Mouse (Mus musculus): ENCODE data around the gene Ctnna3. TPM values are rescaled to one million over a fixed set of nuclear protein-coding genes. Genes with fewer than 3 reads are reported as not detected.

The Ctnna3 gene
- polyA plus RNA-seq, 1 experiment = 1.2 TPM

DNA sequence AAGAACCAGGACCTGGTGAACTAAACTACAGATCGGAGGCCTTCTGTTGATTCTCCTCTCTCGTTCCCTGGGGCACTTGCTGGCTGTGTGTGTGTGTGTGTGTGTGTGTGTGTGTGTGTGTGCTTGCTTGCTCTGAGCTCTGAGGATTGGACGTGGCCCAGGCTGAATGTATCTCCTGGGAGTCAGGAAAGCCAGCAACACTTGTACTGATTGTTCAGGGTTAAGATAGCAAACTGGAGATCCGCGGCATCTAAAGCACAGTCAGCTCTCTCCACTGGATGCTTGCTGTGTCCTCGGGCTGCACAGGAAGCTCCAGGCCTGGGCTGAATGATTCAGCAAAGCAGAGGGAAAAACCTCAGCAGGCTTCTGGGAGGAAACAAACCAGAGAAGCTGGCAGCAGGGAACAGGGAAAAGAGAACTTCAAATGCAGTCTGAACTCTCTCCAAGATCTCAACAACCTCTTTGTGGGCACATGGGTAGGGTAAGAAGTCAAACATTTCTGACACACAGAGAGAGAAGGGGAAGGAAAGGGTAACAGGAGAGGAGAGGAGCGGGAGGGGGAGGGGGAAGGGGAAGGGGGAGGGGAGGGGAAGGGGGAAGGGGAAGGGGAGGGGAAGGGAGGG is 524.5 kb downstream of the Ctnna3 start:
- H3K27ac ChIP-seq (ENCODE audit: control insufficient read depth, insufficient read depth, low read depth, low read length, poor library complexity) = no peak overlapping the region
- no peaks in the 10 kb centered on the region for H3K4me1 ChIP-seq (ENCODE audit: control insufficient read depth, insufficient read depth, low read length)
- no peak overlapping the region for H3K4me3 ChIP-seq (replicated peaks; ENCODE audit: control insufficient read depth, low read depth, low read length)
- WGBS = 27% methylated on average over 6 of the region's 7 CpGs
- no peak for TF ChIP-seq POLR2A (IDR thresholded peaks at IDR 0.05; ENCODE audit: borderline replicate concordance, control insufficient read depth, low read depth, low read length)
- TF ChIP-seq CTCF (IDR thresholded peaks at IDR 0.05; ENCODE audit: control insufficient read depth, insufficient read depth, low read length) = no peak

DNA sequence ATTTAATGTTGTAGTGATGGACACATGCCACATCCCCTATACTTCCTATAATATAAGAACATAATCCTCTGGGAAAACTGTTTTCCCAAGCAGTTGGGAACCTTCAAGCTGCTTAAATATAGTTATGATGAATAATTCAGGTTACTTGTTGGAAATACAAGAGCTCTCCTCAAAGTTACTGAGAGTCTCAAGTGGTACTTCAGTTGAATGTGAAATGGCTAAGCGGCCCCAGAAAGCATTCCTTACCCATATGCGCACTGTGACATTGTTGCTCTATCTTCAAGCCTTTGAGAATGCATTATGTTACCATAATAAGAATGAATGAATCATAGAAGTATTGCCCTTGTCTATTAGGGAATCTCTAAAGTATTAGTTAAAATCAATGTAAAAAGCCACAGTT is 542.4 kb downstream of the Ctnna3 start:
- TF ChIP-seq POLR2A (IDR thresholded peaks at IDR 0.05; ENCODE audit: borderline replicate concordance, control insufficient read depth, low read depth, low read length) = no peak
- TF ChIP-seq CTCF (IDR thresholded peaks at IDR 0.05; ENCODE audit: control insufficient read depth, insufficient read depth, low read length) = no peak
- Histone ChIP-seq H3K4me1 (ENCODE audit: control insufficient read depth, insufficient read depth, low read length) (no peaks in the 10 kb centered on the region), H3K4me3 (replicated peaks; ENCODE audit: control insufficient read depth, low read depth, low read length) (no peak overlapping the region), H3K27ac (ENCODE audit: control insufficient read depth, insufficient read depth, low read depth, low read length, poor library complexity) (no peak overlapping the region)
- 81% methylated on average over 2 of the region's 2 CpGs for WGBS

DNA sequence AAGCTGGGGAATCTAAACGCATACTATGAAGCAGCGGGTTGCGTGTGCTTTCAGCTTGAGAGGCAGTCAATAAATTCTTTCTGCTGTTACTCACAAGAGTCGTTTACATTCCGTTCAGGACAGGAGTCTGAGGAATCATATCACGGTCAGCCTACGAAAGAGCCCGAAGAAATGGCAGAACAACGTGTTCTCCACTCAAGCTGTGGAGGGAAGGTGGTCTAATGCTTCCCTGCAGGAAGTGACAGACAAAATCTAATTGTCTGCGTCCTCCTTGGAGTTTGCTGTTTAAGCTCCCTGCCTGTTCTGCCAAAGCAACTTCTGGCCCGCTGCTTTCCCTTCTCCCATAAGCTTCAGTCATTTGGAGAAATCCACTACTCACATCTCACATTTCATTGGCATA is 548.2 kb downstream of the Ctnna3 start:
- 59% methylated on average over 11 of the region's 11 CpGs for WGBS

DNA sequence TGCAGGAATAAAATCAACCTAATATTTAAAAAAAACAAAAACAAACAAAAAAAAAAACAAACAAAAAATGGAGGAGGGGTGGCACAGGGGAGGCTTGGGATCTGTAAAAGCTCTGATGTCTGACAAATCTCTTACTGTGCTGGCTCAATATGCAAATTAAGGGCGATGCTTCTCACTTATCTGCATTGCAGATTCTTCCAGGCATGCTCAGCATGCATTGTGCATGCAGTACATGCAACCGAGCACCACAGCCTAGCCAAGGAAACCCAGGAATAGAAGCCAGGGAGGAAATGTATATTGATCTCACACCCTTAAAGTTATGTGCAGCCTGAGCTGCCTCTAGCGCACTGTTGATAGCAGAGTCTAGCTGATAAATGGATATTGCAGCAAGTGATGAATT is 548.6 kb downstream of the Ctnna3 start:
- H3K4me3 ChIP-seq (replicated peaks; ENCODE audit: control insufficient read depth, low read depth, low read length) = no peak overlapping the region
- TF ChIP-seq CTCF (IDR thresholded peaks at IDR 0.05; ENCODE audit: control insufficient read depth, insufficient read depth, low read length) (no peak), POLR2A (IDR thresholded peaks at IDR 0.05; ENCODE audit: borderline replicate concordance, control insufficient read depth, low read depth, low read length) (no peak)
- 48% methylated on average over 3 of the region's 3 CpGs for WGBS
- no peaks in the 10 kb centered on the region for H3K4me1 ChIP-seq (ENCODE audit: control insufficient read depth, insufficient read depth, low read length)
- H3K27ac ChIP-seq (ENCODE audit: control insufficient read depth, insufficient read depth, low read depth, low read length, poor library complexity) = no peak overlapping the region

More for the DNA sequence above, 548.2 kb downstream of the Ctnna3 start:
- Histone ChIP-seq H3K27ac (ENCODE audit: control insufficient read depth, insufficient read depth, low read depth, low read length, poor library complexity) (no peak overlapping the region), H3K4me3 (replicated peaks; ENCODE audit: control insufficient read depth, low read depth, low read length) (no peak overlapping the region), H3K4me1 (ENCODE audit: control insufficient read depth, insufficient read depth, low read length) (no peaks in the 10 kb centered on the region)
- no peak for TF ChIP-seq POLR2A (IDR thresholded peaks at IDR 0.05; ENCODE audit: borderline replicate concordance, control insufficient read depth, low read depth, low read length)
- no peak for TF ChIP-seq CTCF (IDR thresholded peaks at IDR 0.05; ENCODE audit: control insufficient read depth, insufficient read depth, low read length)

DNA sequence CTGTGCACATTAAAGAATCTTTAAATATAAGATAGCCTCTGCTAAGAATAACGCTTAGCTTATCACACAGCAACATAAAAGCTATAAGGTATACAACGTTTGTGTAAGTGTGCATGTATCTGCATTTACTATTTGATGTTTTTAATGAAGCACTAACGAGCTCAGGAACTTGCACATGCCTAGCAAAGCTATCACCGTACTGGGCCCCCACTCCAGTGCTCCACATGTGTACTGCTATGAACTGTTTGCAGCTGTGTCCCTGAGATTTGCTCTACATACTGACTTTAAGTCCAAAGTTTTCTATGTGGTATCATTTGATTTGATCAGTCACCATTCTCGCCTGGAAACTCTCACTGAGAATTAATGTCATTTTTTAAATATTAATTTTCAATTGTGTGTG is 549.1 kb downstream of the Ctnna3 start:
- TF ChIP-seq POLR2A (IDR thresholded peaks at IDR 0.05; ENCODE audit: borderline replicate concordance, control insufficient read depth, low read depth, low read length) = no peak
- TF ChIP-seq CTCF (IDR thresholded peaks at IDR 0.05; ENCODE audit: control insufficient read depth, insufficient read depth, low read length) = no peak
- H3K4me1 ChIP-seq (ENCODE audit: control insufficient read depth, insufficient read depth, low read length) = no peaks in the 10 kb centered on the region
- WGBS = 62% methylated on average over 5 of the region's 5 CpGs
- no peak overlapping the region for H3K27ac ChIP-seq (ENCODE audit: control insufficient read depth, insufficient read depth, low read depth, low read length, poor library complexity)
- H3K4me3 ChIP-seq (replicated peaks; ENCODE audit: control insufficient read depth, low read depth, low read length) = no peak overlapping the region

DNA sequence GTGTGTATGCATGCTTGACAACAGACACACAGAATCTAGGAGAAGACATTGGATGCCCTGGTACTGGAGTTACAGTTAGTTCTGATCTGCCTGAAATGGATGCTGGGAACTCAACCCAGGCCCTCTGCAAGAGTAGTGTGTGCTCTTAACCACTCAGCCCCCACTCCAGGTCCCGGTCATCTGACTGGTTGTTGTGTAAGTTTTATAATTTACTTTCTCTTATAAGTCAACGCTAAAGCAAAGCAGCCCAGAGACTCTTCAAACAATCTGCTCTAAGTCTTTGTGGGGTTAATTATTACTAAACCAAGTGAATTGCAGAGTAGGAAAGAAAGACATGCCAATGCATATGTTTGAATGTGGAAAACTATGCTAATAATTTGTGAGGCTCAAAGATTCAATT is 549.5 kb downstream of the Ctnna3 start:
- no peak overlapping the region for H3K27ac ChIP-seq (ENCODE audit: control insufficient read depth, insufficient read depth, low read depth, low read length, poor library complexity)
- no peaks in the 10 kb centered on the region for H3K4me1 ChIP-seq (ENCODE audit: control insufficient read depth, insufficient read depth, low read length)
- TF ChIP-seq CTCF (IDR thresholded peaks at IDR 0.05; ENCODE audit: control insufficient read depth, insufficient read depth, low read length) = no peak
- no peak for TF ChIP-seq POLR2A (IDR thresholded peaks at IDR 0.05; ENCODE audit: borderline replicate concordance, control insufficient read depth, low read depth, low read length)
- WGBS = 83% methylated on average over 2 of the region's 2 CpGs
- no peak overlapping the region for H3K4me3 ChIP-seq (replicated peaks; ENCODE audit: control insufficient read depth, low read depth, low read length)

DNA sequence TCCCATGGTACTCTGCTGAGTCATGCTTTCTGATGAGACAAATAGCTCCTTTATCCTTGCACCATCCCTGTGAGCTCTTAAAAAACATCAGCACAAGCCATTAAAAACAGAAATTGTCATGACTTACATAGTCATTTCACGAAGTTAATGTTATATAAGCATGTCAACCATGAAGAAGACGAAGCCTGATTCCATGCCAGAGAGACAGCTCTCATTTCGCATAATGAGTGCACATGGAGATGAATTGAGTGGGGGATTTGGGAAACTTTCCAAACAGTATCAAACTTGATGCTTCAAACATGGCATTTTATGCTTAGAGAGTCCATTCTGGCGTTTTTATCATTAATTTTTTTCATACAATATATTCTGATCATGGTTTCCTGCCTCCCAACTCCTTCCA is 555.7 kb downstream of the Ctnna3 start:
- no peak overlapping the region for H3K27ac ChIP-seq (ENCODE audit: control insufficient read depth, insufficient read depth, low read depth, low read length, poor library complexity)
- TF ChIP-seq CTCF (IDR thresholded peaks at IDR 0.05; ENCODE audit: control insufficient read depth, insufficient read depth, low read length) (no peak), POLR2A (IDR thresholded peaks at IDR 0.05; ENCODE audit: borderline replicate concordance, control insufficient read depth, low read depth, low read length) (no peak)
- 55% methylated on average over 4 of the region's 4 CpGs for WGBS
- no peak overlapping the region for H3K4me3 ChIP-seq (replicated peaks; ENCODE audit: control insufficient read depth, low read depth, low read length)
- no peaks in the 10 kb centered on the region for H3K4me1 ChIP-seq (ENCODE audit: control insufficient read depth, insufficient read depth, low read length)

DNA sequence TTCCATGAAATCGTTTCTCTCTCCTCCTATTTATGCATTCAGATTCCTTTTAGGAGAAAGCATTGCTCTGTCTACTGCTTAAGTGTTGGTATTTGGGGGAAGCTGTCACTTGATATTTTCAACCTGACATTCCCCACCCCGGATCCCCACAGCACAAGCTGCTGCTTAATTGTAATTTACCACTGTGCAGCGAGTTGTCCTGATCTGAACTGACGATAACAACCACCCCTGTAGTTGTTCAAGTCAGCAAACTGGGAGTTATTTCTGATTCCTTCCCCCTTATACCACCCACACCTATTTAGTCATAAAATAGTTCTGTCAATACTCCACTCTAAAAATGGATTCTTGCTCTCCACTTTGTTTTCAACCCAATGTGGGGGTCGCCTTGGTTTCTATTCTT is 564.4 kb downstream of the Ctnna3 start:
- WGBS = 73% methylated on average over 5 of the region's 5 CpGs
- TF ChIP-seq CTCF (IDR thresholded peaks at IDR 0.05; ENCODE audit: control insufficient read depth, insufficient read depth, low read length) (no peak), POLR2A (IDR thresholded peaks at IDR 0.05; ENCODE audit: borderline replicate concordance, control insufficient read depth, low read depth, low read length) (no peak)
- no peak overlapping the region for H3K4me3 ChIP-seq (replicated peaks; ENCODE audit: control insufficient read depth, low read depth, low read length)
- H3K4me1 ChIP-seq (ENCODE audit: control insufficient read depth, insufficient read depth, low read length) = no peaks in the 10 kb centered on the region
- no peak overlapping the region for H3K27ac ChIP-seq (ENCODE audit: control insufficient read depth, insufficient read depth, low read depth, low read length, poor library complexity)

DNA sequence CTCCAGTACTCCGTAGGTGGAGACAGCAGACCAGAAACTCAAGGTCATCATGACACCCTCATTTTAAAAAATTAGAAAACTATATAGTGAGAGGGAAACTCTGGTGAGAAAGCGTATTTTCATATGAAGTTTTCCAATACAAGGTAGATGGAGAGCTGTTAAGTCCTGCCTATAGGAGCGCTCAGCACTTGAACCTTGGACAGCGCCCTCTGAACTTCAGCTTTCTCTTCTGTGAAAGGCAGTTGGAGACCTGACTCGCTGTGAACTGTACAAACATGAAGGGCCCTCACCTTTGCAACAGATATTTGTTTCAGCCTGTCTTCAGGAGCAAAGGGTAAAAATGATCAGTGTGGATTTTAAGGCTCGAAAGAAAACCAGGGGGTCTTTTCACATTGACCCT is 571.6 kb downstream of the Ctnna3 start:
- Histone ChIP-seq H3K27ac (ENCODE audit: control insufficient read depth, insufficient read depth, low read depth, low read length, poor library complexity) (no peak overlapping the region), H3K4me1 (ENCODE audit: control insufficient read depth, insufficient read depth, low read length) (no peaks in the 10 kb centered on the region), H3K4me3 (replicated peaks; ENCODE audit: control insufficient read depth, low read depth, low read length) (no peak overlapping the region)
- 69% methylated on average over 6 of the region's 6 CpGs for WGBS
- TF ChIP-seq CTCF (IDR thresholded peaks at IDR 0.05; ENCODE audit: control insufficient read depth, insufficient read depth, low read length) = no peak
- no peak for TF ChIP-seq POLR2A (IDR thresholded peaks at IDR 0.05; ENCODE audit: borderline replicate concordance, control insufficient read depth, low read depth, low read length)

All from bone marrow, adult 2 months (tissue).